Mouse (Mus musculus): Measurements from ENCODE around the gene Ppil2. TPM values are rescaled to one million over a fixed set of nuclear protein-coding genes. Genes with fewer than 3 reads are reported as not detected.
A peak's percentile ranks its signal among the peaks of the same experiment; 100 is the strongest.

The Ppil2 gene
- polyA plus RNA-seq, 1 experiment from 2014 or later = 136 TPM

GRCm38 (mm10) chr16:17127292-17127691 lies 16.2 kb upstream of the Ppil2 start:
- ATAC-seq (ENCODE audit: insufficient read depth) (no peak), DNase-seq (peak; percentile 61)
- H3K27me3 ChIP-seq (ENCODE audit: insufficient read depth, low read length) = no peaks in the 10 kb centered on the region
- WGBS = 92% methylated on average over 1 of the region's 1 CpGs
- H3K27ac ChIP-seq (ENCODE audit: low read depth) = no peak overlapping the region
- H3K4me2 ChIP-seq = no peak overlapping the region
- no peak overlapping the region for H3K9ac ChIP-seq
- peak; percentile 72 for TF ChIP-seq CTCF (IDR thresholded peaks at IDR 0.05; ENCODE audit: low read depth)
- H3K9me3 ChIP-seq (ENCODE audit: low read depth, low read length) = no peaks in the 10 kb centered on the region
- no peak overlapping the region for H3K4me3 ChIP-seq (ENCODE audit: low read depth, low read length)
- H3K36me3 ChIP-seq (ENCODE audit: insufficient read depth) = peaks cover 5% of the 10 kb centered on the region
- 0 out of 2 replicates have a peak, but pooled peaks cover 6% of the 10 kb centered on the region for H3K4me1 ChIP-seq (ENCODE audit: insufficient read depth)

- peak within 1 kb of the TSS; percentile 69 for H3K4me2 ChIP-seq
- peaks cover 22% of the 10 kb centered on the region for H3K36me3 ChIP-seq (ENCODE audit: insufficient read depth)
- WGBS = under 1% methylated on average over 25 of the region's 25 CpGs
- no peaks in the 10 kb centered on the region for H3K27me3 ChIP-seq (ENCODE audit: insufficient read depth, low read length)
- DNase-seq = peak; percentile 98
- no peaks in the 10 kb centered on the region for H3K9me3 ChIP-seq (ENCODE audit: low read depth, low read length)
- H3K4me3 ChIP-seq (ENCODE audit: low read depth, low read length) = peak within 1 kb of the TSS; percentile 56
- H3K4me1 ChIP-seq (ENCODE audit: insufficient read depth) = 0 out of 2 replicates have a peak, but pooled peaks cover 6% of the 10 kb centered on the region
- ATAC-seq (ENCODE audit: insufficient read depth) = peak; percentile 95
- H3K27ac ChIP-seq (ENCODE audit: low read depth) = peak within 1 kb of the TSS; percentile 82
- TF ChIP-seq CTCF (IDR thresholded peaks at IDR 0.05; ENCODE audit: low read depth) = no peak
- peak within 1 kb of the TSS; percentile 73 for H3K9ac ChIP-seq
Measured at GRCm38 (mm10) chr16:17124871-17125520, 13.9 kb upstream of the Ppil2 start, which contains the start of gene 2610318N02Rik. 2610318N02Rik (minus strand) TSS chr16:17125167.

- Histone ChIP-seq H3K4me1 (ENCODE audit: insufficient read depth) (0 out of 2 replicates have a peak, but pooled peaks cover 6% of the 10 kb centered on the region), H3K9ac (peak overlapping the region; percentile 73), H3K36me3 (ENCODE audit: insufficient read depth) (peaks cover 29% of the 10 kb centered on the region), H3K27me3 (ENCODE audit: insufficient read depth, low read length) (no peaks in the 10 kb centered on the region), H3K4me3 (ENCODE audit: low read depth, low read length) (peak overlapping the region; percentile 56), H3K27ac (ENCODE audit: low read depth) (peak overlapping the region; percentile 82), H3K9me3 (ENCODE audit: low read depth, low read length) (no peaks in the 10 kb centered on the region), H3K4me2 (peak overlapping the region; percentile 69)
- no peak for TF ChIP-seq CTCF (IDR thresholded peaks at IDR 0.05; ENCODE audit: low read depth)
- ATAC-seq (ENCODE audit: insufficient read depth) = peak; percentile 35
- 1% methylated on average over 22 of the region's 22 CpGs for WGBS
- peak; percentile 66 for DNase-seq
Measured at GRCm38 (mm10) chr16:17124119-17124870, 13.2 kb upstream of the Ppil2 start.

- H3K9ac ChIP-seq = no peak overlapping the region
- 0 out of 2 replicates have a peak, but pooled peaks cover 6% of the 10 kb centered on the region for H3K4me1 ChIP-seq (ENCODE audit: insufficient read depth)
- ATAC-seq (ENCODE audit: insufficient read depth) = no peak
- peaks cover 52% of the 10 kb centered on the region for H3K36me3 ChIP-seq (ENCODE audit: insufficient read depth)
- no peaks in the 10 kb centered on the region for H3K27me3 ChIP-seq (ENCODE audit: insufficient read depth, low read length)
- WGBS = 77% methylated on average over 14 of the region's 14 CpGs
- no peak overlapping the region for H3K4me3 ChIP-seq (ENCODE audit: low read depth, low read length)
- no peak for DNase-seq
- TF ChIP-seq CTCF (IDR thresholded peaks at IDR 0.05; ENCODE audit: low read depth) = no peak
- no peaks in the 10 kb centered on the region for H3K9me3 ChIP-seq (ENCODE audit: low read depth, low read length)
- no peak overlapping the region for H3K27ac ChIP-seq (ENCODE audit: low read depth)
- H3K4me2 ChIP-seq = no peak overlapping the region
Measured at GRCm38 (mm10) chr16:17121569-17121968, 10.5 kb upstream of the Ppil2 start.

- H3K4me1 ChIP-seq (ENCODE audit: insufficient read depth) = no peaks in the 10 kb centered on the region
- H3K4me2 ChIP-seq = no peak overlapping the region
- H3K36me3 ChIP-seq (ENCODE audit: insufficient read depth) = peaks cover 69% of the 10 kb centered on the region
- no peak for TF ChIP-seq CTCF (IDR thresholded peaks at IDR 0.05; ENCODE audit: low read depth)
- DNase-seq (no peak), ATAC-seq (ENCODE audit: insufficient read depth) (no peak)
- no peak overlapping the region for H3K9ac ChIP-seq
- H3K4me3 ChIP-seq (ENCODE audit: low read depth, low read length) = no peak overlapping the region
- H3K9me3 ChIP-seq (ENCODE audit: low read depth, low read length) = no peaks in the 10 kb centered on the region
- H3K27ac ChIP-seq (ENCODE audit: low read depth) = no peak overlapping the region
- 83% methylated on average over 5 of the region's 5 CpGs for WGBS
- H3K27me3 ChIP-seq (ENCODE audit: insufficient read depth, low read length) = no peaks in the 10 kb centered on the region
Measured at GRCm38 (mm10) chr16:17117309-17117799, 6.3 kb upstream of the Ppil2 start.

- H3K9ac ChIP-seq = no peak overlapping the region
- H3K27me3 ChIP-seq (ENCODE audit: insufficient read depth, low read length) = no peaks in the 10 kb centered on the region
- 48% methylated on average over 4 of the region's 4 CpGs for WGBS
- peaks cover 73% of the 10 kb centered on the region for H3K36me3 ChIP-seq (ENCODE audit: insufficient read depth)
- ATAC-seq (ENCODE audit: insufficient read depth) = peak; percentile 88
- peak; percentile 93 for DNase-seq
- 0 out of 2 replicates have a peak, but pooled peaks have one; percentile 1 for TF ChIP-seq CTCF (IDR thresholded peaks at IDR 0.05; ENCODE audit: low read depth)
- H3K4me2 ChIP-seq = no peak overlapping the region
- H3K4me1 ChIP-seq (ENCODE audit: insufficient read depth) = peaks cover 10% of the 10 kb centered on the region
- H3K27ac ChIP-seq (ENCODE audit: low read depth) = no peak overlapping the region
- H3K9me3 ChIP-seq (ENCODE audit: low read depth, low read length) = no peaks in the 10 kb centered on the region
- H3K4me3 ChIP-seq (ENCODE audit: low read depth, low read length) = no peak overlapping the region
Measured at GRCm38 (mm10) chr16:17104600-17104999, 6.5 kb downstream of the Ppil2 start.

Measured in lung, embryonic 14.5 days (tissue).